Mouse (Mus musculus) WW6 (cell line): ENCODE results near the gene Neurod2.

Source experiments
- DNase-seq: peaks from one replicate; pipeline ENCODE4 v3.0.0-alpha.2; 2013; ENCODE audit warnings: low read depth, low spot score

The Neurod2 gene

GRCm38 (mm10) chr11:98318421-98319116 lies 10.9 kb downstream of the Neurod2 start:
- no peak for DNase-seq

GRCm38 (mm10) chr11:98317479-98317878 lies 12.0 kb downstream of the Neurod2 start:
- no peak for DNase-seq

GRCm38 (mm10) chr11:98313790-98314323 lies 15.6 kb downstream of the Neurod2 start:
- no peak for DNase-seq

GRCm38 (mm10) chr11:98298484-98299205 lies 30.8 kb downstream of the Neurod2 start:
- no peak for DNase-seq

- no peak for DNase-seq
Measured at GRCm38 (mm10) chr11:98297778-98298177, 31.7 kb downstream of the Neurod2 start.

GRCm38 (mm10) chr11:98296916-98297315 lies 32.5 kb downstream of the Neurod2 start:
- DNase-seq, result no peak

DNA sequence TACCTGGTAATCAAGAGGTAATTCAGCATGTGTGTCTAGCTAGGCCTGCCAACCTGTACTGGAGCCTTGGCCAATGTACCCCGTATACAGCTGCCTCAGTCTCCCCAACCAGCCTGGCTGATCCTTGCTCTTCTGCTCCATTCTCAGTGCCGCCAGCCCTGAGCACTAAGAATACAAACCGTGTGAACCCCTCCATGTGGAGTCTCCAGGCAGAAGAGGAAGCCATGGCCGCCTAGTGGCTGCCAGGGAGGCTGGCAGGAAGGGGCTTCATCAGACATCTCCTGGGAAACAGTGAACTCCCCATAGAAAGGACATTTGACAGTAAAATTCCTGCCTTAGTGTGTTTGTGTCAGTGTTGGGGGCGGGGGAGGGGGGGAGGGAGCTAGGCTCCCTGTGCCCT lies 33.2 kb downstream of the Neurod2 start:
- no peak for DNase-seq

DNA sequence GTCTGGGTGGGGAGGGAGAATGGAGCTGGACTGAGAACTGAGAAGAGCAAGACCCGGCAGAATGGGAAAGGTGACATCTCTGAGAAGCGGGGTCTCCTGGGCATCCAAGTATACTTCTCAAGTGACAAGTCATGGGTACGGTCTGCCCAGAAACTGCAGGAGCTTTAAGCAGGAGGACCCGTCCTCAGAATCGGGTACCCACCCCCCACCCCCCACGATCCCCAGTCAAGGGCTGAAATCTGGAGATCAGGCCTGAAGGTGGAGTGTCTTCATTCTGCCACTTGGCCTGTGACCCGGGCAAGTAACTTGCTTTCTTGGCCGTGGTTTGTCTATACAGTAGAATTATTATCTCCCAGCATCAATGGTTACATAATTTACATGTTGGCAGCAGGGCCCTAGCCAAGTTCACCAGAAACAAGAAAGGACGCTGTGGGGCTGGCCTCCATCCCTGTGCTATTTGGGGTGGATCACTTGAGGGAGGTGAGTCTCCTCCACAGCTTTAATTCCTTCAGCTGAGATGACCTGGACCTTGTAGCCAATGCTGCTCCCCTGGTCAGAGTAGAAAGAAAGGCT lies 34.3 kb downstream of the Neurod2 start:
- DNase-seq, result no peak

GRCm38 (mm10) chr11:98294188-98295012 lies 35.0 kb downstream of the Neurod2 start:
- no peak for DNase-seq

- no peak for DNase-seq
Measured at GRCm38 (mm10) chr11:98293070-98293469, 36.4 kb downstream of the Neurod2 start.

DNA sequence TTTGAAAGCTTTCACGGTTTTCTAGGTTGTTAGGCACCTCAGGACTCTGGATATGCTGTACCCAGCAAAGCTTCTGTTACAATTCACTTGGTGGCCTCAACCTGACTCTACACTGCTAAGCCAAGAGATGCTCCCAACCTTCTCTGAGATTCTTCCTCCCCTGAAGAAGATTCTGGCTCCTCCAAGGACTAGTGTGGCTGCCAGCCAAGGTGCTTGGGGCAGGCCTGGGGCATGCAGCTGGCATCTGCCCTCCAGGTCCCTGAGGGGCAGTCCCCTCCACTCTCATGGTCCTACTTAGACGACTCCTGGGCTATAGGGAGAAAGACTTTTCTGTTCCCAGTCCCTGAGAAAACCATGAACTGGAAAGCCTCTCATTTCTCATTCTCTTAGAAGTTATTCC lies 38.5 kb downstream of the Neurod2 start:
- no peak for DNase-seq

- no peak for DNase-seq
Measured at GRCm38 (mm10) chr11:98289873-98290272, 39.6 kb downstream of the Neurod2 start.

DNA sequence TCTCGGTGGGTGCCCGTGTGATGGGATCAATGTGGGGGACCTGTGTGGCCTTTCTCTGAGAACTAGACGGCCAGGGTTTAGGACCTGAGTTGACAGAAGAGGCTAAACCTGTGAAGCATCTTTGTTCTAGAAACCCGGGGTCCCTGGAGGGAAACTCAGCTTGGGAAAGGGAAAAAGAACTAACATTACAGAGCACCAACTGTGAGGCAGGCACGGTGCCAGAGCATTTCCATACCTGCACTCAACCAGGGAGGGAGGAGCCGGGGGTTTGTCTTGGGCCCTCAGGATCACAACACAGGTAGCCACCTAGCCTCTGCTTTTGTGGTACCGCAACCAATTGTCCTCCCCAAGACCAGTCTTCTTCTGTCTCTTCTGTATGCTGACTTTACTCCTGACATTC lies 41.5 kb downstream of the Neurod2 start:
- no peak for DNase-seq

GRCm38 (mm10) chr11:98287531-98287930 lies 41.9 kb downstream of the Neurod2 start:
- DNase-seq, result no peak

- no peak for DNase-seq
Measured at GRCm38 (mm10) chr11:98285368-98285767, 44.1 kb downstream of the Neurod2 start.

- no peak for DNase-seq
Measured at GRCm38 (mm10) chr11:98284230-98284629, 45.2 kb downstream of the Neurod2 start.

GRCm38 (mm10) chr11:98283740-98284139 lies 45.7 kb downstream of the Neurod2 start:
- no peak for DNase-seq
